Mouse (Mus musculus) left cerebral cortex, adult 9 months (tissue): ENCODE results near the gene Trdmt1.
"Not testable (repeated sequence)": the region's sequence is repeated elsewhere in the genome, so short reads cannot be mapped to it uniquely, and the experiment has no call there.

ENCODE experiments used
- DNase-seq, 2 experiments: peaks; one replicate each; pipeline ENCODE4 v3.0.0; 2022; ENCODE audit warnings: low spot score in 2 of 2

Gene Trdmt1

DNA sequence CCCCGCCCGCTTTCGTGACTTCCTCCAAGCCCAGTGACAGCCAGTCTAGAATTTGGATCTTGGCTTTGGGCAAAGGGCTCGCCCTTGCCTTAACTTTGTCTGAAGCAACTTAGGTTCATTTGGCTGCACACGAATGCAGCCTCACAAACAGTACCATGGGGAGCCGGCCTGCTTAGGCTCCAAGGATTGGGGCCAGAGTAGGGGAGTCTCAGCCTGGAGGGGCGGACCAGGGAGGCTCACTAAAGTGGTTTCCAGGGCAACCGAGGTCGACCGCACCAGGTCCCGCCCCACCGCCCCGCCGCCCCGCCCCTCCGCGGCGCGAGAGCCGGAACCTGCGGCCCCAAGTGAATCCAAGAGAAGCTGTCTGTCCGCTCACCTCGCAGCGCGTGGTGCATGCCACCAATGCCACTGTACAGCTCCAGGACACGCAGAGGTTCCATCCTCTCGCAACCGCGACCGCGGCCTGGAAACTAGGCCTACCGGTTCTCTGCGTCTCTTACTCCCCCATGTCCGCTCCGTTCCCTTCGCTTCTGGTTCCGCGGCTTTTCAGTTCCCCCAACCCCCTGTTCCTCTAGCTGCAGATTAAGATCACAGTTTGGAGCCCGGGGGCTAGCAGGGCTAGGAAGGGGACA, at the start of gene Trdmt1:
Gene Trdmt1 (minus strand): TSS at position 476 of the 632 bp plus-strand sequence.
- DNase-seq: peak; percentile 46 to 78

DNA sequence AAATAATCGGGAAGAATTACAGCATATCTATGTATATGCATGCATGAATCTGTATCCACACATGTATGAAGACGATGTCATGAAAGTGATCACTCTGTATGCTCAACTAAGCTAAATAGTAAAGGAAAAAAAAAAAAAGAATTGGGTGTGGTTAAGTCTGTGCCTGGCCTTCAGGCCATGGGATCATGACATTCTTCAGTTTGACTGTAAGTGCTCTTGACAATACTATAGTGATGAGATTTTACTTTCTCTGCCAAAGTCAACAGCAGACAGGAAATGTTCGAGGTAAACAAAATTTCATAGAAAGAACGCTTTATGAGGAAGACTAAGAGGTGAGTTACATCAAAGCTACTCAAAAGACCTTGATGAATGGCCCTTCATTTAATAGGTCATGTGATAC, 48.9 kb upstream of the Trdmt1 start:
- no peak for DNase-seq

DNA sequence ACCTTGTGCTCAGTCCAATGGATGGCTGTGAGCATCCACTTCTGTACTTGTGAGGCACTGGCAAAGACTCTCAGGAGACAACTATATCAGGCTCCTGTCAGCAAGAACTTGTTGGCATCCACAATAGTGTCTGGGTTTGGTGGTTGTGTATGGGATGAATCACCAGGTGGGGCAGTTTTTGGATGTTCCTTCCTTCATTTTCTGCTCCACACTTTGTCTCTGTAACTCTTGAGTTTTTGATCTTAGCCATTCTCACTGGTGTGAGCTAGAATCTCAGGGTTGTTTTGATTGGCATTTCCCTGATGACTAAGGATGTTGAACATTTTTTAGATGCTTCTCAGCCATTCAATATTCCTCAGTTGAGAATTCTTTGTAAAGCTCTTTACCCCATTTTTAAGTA, 39.3 kb upstream of the Trdmt1 start:
- DNase-seq: not testable (repeated sequence)

DNA sequence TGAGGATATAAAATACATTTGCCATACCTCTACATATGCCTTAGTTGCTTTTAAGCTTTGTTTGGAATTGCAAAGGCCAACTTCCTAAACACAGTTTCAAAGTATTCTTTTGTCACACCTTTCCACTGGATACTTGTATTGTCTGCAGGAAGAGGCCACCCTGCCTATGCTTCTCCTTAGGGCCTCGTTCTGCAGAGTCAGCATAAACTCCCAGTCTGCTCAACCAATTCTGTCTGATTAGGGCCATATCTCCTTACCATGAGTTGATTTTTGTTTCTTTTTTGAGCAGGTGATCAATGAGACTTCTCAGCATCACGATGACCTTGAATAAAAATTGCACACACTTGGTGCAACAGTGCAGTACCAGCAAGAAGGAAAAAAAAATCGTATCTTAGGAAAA, 37.7 kb upstream of the Trdmt1 start:
- no peak for DNase-seq

DNA sequence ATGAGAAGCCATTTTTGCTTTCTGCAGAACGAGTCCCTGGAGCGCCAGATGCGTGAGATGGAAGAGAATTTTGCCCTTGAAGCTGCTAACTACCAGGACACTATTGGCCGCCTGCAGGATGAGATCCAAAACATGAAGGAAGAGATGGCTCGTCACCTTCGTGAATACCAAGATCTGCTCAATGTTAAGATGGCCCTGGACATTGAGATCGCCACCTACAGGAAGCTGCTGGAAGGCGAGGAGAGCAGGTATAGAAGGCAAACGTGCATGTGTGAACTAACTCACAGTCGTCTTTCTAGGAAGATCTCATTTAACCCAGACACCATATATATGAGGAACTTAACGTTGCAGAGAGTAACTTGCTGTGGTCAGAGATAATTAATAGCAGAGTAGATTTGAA, 35.5 kb upstream of the Trdmt1 start:
- DNase-seq: no peak

DNA sequence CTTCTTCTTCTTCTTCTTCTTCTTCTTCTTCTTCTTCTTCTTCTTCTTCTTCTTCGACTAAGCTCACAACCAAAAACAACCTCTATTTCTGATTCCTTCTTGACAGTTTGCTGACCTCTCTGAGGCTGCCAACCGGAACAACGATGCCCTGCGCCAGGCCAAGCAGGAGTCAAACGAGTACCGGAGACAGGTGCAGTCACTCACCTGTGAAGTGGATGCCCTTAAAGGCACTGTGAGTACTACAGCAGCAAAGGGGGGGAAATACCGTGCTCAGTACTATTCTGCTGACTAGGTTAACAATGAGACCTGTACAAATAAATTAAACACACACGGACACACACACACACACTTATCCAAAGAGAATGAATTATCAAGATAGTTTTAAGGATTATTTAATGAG, 34.8 kb upstream of the Trdmt1 start:
- no peak for DNase-seq

DNA sequence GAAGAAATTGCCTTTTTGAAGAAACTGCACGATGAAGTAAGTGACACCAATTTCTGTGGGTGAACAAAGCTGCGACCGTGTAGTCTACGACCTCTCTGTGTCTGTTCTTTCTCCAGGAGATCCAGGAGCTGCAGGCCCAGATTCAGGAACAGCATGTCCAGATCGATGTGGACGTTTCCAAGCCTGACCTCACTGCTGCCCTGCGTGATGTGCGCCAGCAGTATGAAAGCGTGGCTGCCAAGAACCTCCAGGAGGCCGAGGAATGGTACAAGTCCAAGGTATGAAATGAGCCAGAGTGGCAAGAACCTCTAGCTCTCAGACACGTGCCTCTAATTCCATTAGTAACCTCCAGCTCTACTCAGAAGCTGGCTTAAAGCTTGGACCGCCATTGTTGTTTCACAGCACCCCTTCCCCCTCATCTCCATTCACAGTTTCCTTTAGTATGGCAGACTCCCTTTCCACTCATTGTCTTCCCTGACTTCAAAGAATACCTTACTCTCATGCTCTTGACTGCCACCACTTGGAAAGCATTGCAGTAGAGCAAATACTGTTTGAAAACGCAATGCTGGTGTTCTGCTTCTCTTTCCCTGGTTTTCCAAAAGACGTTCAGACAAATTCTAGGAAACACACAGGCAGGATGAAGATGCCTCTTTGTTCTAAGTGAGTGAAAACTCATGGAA, 34.1 kb upstream of the Trdmt1 start:
- DNase-seq: no peak

DNA sequence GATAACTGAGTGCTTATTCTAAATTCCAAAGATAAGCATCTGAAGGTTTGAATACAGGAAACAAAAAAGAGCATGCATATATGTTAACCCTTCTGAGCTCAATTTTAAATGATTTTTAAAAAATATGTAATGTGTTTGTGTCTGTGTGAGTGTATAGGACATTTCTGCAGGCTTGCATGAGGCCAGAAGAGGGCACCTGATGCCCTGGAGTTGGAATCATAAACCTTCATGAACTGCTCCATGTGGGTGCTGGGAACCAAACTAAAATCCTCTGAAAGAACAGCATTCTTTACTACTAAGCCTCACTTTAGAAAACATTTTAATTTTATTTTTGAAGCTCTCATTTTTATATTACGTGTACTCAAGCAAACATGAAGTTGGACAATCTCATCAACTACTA, 32.9 kb upstream of the Trdmt1 start:
- no peak for DNase-seq

DNA sequence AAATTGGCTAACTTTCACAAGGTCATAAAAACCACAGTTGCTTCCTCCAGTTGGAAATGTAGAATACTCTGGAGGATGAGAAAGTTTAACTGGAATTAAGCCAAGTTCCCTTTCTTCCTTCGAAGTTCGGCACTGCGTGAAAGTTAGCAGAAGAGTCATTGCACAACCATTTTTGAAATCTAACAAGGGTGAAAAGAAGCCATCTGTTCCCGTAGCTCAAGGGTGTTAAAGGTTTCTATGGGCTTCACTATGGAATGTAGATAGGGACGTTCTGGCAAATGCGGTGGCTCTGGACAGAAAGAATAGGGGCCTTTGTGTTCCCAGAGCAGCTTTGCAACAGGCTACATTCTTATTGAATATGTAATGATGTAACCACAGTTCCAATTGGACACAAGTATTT, 31.5 kb upstream of the Trdmt1 start:
- DNase-seq: no peak

DNA sequence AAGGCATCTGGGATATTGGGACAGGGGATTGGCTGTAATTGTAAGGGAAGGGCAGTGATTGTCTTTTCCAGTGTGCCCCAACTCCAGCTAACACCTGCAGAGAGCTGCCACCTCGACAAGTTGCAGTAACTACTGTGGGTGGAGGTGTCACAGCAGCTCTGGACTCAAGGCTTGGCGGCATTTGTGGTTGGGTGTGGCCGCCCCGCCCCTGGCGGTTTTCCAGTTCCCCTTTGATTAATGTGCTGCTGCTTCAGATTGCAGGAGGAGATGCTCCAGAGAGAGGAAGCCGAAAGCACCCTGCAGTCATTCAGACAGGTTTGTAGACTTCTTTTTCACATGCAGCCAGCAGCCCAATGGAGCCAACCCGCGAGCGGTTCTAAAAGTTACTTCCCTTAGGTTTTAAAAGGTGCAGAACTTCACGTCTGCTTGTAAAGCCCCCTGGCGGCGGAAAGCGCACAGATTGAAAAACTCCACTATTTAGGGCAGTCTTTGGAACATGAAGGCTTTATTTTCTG, 30.9 kb upstream of the Trdmt1 start:
- peak in 1 of 2 experiments; percentile 74 for DNase-seq

DNA sequence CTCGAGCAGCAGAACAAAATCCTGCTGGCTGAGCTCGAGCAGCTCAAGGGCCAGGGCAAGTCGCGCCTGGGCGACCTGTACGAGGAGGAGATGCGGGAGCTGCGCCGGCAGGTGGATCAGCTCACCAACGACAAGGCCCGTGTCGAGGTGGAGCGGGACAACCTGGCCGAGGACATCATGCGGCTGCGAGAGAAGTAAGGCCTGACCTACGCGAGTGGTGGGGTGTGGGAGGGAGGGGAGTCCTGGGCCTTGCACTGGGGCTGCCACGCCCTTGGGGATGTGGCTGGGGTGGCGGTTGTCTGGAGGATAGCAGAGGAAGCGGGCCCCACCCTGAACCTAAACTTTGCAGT, 30.3 kb upstream of the Trdmt1 start:
- no peak for DNase-seq

DNA sequence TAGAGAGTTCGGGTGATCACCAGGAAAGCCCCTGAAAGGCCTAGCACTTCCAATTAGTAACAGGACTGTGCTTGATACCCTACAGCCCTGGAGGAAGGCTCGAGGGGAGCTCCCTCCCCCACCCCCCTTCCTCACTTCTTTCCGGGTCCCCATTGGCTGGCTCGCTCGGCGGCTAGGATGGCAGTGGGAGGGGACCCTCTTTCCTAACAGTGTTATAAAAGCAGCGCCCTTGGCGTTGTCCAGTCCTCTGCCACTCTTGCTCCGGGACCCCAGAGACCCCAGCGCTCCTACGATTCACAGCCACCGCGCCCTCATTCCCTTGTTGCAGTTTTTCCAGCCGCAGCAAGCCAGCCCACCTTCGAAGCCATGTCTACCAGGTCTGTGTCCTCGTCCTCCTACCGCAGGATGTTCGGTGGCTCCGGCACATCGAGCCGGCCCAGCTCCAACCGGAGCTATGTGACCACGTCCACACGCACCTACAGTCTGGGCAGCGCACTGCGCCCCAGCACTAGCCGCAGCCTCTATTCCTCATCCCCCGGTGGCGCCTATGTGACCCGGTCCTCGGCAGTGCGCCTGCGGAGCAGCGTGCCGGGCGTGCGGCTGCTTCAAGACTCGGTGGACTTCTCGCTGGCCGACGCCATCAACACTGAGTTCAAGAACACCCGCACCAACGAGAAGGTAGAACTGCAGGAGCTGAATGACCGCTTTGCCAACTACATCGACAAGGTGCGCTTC, 29.8 kb upstream of the Trdmt1 start:
- DNase-seq: no peak

DNA sequence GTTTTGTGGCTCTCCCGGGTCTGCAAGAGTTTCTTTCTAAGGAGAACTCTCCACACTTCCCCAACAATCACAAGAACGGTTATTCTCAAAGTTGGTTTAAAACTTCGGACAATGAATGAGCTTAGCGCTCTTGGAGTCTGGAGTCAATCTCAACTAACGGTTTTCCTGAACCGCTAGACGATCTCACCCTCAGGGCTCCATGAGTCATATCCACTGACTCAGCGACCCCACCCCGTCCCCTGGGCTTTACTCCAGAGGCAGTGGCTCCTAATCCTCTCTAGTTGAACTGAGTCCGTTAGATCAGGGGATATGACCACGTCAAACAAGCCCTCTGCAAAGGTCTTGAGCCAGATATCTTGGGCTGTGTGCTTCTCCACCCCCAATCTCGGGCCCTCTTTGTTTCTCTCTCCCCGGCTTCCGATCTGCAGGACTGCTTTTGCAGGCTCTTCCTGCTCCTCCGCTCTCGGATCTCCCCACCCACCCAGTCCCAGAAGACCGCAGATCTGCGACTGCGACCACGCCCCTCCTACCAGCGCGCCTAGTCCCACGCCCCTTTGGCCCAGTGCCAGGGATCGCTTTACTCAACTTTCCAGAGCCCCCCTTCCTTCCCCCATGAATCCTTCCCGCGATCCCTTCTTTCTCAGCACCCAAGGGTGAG, 29.1 kb upstream of the Trdmt1 start, which contains the start of gene Vim:
Gene Vim (plus strand): TSS at position 520 of the 658 bp plus-strand sequence.
- peak in 1 of 2 experiments; percentile 7 for DNase-seq

DNA sequence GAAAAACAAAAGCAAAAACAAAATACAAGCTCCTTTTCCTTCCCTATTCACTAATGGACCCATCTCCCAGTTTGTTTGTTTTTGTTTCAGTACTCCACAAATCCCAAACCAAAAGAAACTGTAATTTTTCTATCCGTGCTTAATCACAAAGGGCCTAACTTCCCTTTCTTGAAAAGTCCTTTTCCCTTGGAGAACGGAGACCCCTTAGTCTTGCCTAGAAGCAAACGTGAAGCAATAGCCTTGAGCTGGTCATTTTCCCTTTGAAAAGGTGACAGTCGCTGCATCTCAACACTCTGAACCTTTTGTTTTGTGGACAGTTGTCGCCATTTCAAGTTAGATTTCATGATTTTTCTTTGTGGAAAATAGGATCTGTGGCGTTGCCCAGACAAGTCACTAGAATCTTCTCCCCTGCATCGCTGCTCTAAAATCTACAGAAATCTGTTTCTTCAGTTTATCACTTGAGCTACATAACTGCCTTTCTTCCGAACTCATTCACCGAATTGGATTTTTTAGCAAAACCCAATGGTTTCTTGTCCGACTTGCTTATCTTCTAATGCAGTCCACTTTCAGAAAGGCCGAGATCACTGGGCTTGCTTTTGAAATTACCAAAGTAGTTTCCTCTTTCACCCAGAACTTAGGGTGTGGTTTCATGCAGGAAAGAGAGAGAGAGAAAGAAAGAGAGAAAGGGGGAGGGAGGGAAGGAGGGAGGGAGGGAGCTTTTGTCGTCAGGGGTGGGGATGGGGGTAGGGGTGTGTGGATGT, 28.4 kb upstream of the Trdmt1 start:
- no peak for DNase-seq

DNA sequence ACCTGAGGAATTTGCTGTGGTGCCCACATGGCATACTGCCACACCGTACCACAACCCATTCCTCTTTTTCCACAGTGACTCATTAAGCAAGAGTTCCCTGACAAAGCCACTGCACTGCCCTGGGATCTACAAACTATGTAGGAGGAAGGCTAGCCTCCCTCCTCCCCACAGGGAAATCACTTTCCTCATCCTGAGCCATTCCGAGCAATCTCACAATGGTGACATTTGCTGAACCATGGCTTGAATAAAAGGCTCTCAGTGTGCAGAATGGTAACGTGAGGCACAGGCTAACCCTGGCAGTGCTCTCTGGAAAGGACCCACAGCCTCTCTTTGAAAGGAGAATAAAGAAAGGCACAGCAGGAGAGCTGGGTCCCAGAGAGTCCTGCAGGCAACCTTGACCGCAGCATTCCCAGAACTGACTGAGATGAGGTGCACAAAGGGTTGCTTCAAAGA, 27.7 kb upstream of the Trdmt1 start:
- DNase-seq: no peak

DNA sequence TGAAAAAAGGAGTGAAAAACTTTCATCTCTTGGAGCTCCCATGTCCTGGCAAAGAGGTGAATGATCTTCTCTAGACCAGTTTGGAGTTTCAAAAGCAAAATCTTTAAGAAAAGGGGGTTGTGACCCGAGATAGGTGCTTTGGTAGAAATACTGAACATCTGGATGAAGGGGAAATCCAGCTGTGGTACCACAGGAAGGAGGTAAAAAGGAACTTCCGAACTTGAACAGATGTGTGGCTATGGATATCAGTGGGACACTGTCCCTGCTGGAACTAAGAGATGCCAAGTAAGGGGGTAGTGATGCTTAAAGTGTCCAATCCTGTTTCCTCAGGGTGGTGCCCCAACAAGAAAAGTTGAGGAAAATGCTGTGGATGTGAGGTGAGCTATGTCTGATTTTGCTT, 25.7 kb upstream of the Trdmt1 start:
- DNase-seq: no peak

DNA sequence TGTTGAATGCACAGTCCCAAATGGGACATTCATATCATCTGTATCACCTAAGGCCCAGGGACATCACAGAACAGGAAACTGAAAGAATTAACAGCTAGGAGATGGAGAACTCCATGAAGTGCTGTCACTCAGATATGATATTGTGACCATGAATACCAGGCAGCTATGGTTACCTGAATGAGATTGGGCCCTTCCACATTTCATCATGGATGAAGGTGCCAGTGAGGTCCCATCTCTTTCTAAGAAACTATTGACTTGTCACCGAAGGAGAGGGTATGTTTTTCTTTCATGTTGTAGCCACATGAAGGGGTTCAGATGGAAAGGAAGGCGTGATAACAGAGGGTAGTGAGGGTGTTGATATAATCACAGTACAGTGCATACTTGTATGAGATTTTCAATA, 15.9 kb upstream of the Trdmt1 start:
- no peak for DNase-seq

DNA sequence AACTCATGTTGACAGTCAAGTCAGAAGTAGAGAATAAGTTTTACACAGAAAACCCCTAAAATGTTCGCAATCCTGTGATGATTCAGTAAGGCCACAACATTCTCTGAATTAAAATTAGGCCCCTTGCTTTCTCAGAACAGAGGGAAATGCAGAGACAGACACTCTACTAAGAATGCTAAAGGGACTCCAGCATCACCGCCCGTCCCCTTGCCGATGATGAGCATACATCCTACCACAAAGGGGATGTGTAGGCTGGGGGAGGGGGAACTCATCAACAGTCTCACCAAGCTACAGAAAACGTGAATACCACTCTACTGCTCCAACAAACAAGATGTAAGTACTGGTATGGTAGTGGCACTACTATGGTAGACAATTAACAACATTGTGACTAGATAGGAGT, 15.3 kb upstream of the Trdmt1 start:
- no peak for DNase-seq

DNA sequence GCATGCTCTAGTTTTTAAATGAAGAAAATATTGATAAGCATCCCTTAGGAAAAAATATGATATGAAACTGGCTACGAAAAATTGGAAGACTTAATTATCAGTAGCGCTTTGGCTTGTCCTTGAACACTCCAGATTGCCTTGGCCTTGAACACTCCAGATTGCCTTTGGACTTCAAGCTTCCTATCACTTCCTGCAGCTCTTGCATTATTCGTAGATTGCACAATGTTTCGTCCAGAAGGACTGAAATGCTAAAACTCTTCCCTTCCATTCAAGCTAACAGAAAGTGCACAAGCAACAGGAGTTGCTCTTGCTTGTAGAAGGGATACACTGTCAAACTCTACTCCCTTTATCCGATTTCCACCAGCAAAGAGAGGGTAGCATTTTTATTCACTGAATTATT, 14.8 kb upstream of the Trdmt1 start:
- no peak for DNase-seq

DNA sequence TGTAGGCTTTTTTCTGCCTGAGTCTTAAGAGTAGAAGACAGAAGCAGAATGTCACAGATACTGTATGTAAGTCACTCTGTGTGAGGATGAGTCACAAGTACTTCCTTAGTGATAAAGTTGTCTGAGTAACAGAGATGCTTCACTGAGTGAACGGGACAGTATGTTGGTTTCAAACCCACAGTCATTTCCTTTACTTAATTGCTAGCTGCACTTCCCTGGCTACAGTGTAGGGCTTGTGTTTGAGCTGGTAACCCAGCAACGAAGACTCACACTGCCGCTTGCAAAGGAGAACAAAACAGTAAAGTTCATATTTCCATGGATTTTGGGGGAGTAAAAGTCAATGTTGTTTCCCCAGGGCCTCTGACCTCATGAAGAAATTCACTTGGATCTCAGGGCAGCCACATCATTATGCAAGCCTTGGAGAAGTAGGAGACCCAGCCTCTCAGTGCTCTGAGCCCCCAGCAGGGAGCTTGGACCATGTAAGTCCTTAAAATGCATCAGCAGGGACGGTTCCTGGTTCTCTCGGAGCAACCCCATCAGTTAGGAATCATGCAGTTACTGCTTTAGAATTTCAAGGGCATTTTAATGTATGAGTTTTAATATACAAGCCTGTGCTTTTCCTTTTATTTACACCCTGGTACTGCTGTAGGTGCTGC, 14.3 kb upstream of the Trdmt1 start:
- no peak for DNase-seq
